Mouse (Mus musculus) intestine, postnatal 0 days (tissue): Measurements from ENCODE around the gene Ntf3. TPM values are rescaled to one million over a fixed set of nuclear protein-coding genes. Genes with fewer than 3 reads are reported as not detected.

Experiments used
- ATAC-seq: fragments of 200-750 bp; cut with Nextera tagmentation; 2 replicates; pipeline ENCODE4 v1.8.0; 2017; ENCODE audit warnings: mild to moderate bottlenecking, moderate TSS enrichment, moderate library complexity
- H3K27ac ChIP-seq: fragments of 300-500 bp; sonication (generic); 2 replicates; pipeline ENCODE4 v1.5.1; 2014; ENCODE audit warnings: mild to moderate bottlenecking, low read depth, low read length, moderate library complexity
- H3K27me3 ChIP-seq: fragments of 300-500 bp; sonication (generic); replicated peaks from 2 replicates; pipeline ENCODE4 v1.6.1; 2014; ENCODE audit warnings: low read length, mixed read lengths; ENCODE audit not compliant: control insufficient read depth, insufficient read depth
- H3K36me3 ChIP-seq: fragments of 300-500 bp; sonication (generic); 2 replicates; pipeline ENCODE4 v1.6.1; 2014; ENCODE audit warnings: mild to moderate bottlenecking, moderate library complexity; ENCODE audit not compliant: control insufficient read depth, insufficient read depth
- H3K4me1 ChIP-seq: fragments of 300-500 bp; sonication (generic); replicated peaks from 2 replicates; pipeline ENCODE4 v1.6.1; 2014; ENCODE audit warnings: antibody characterized with exemption, low read length, mixed read lengths; ENCODE audit not compliant: control insufficient read depth, insufficient read depth
- H3K4me2 ChIP-seq: fragments of 300-500 bp; sonication (generic); replicated peaks from 2 replicates; pipeline ENCODE4 v1.6.1; 2014; ENCODE audit warnings: low read depth, mild to moderate bottlenecking, moderate library complexity
- H3K4me3 ChIP-seq: fragments of 300-500 bp; sonication (generic); 2 replicates; pipeline ENCODE4 v1.5.1; 2014; ENCODE audit warnings: low read depth, low read length
- H3K9ac ChIP-seq: fragments of 300-500 bp; sonication (generic); 2 replicates; pipeline ENCODE4 v1.6.1; 2014; ENCODE audit warnings: mild to moderate bottlenecking, low read depth, low read length
- H3K9me3 ChIP-seq: fragments of 300-500 bp; sonication (generic); 2 replicates; pipeline ENCODE4 v1.6.1; 2016; ENCODE audit warnings: mixed run types; ENCODE audit not compliant: control insufficient read depth
- CTCF ChIP-seq: sonication (generic); IDR thresholded peaks from 2 replicates; pipeline ENCODE4 v1.5.1; 2016; ENCODE audit warnings: low read depth, mild to moderate bottlenecking, control low read depth, antibody characterized with exemption, moderate library complexity
- WGBS: fragments of 180-500 bp; shearing (Covaris S2); extraction: QIAGEN DNeasy Blood & Tissue Kit; methylation state at CpG from one replicate; pipeline ENCODE4 v1.1.7; 2014; 5-methylcytosine and 5-hydroxymethylcytosine counted together
- polyA plus RNA-seq: library from polyadenylated mRNA; unstranded; fragments of >200 nt; fragmentation: Nextera tagmentation; extraction: Ambion mirVana; gene quantifications from 2 replicates; pipeline ENCODE4 v1.2.1, GENCODE M21; 2015

The Ntf3 gene
- polyA plus RNA-seq, 1 experiment from 2014 or later = 8.1 TPM

GRCm38 (mm10) chr6:126165591-126166155 is 1.0 kb downstream of the Ntf3 start:
- Histone ChIP-seq H3K27ac (no peak overlapping the region), H3K27me3 (peaks cover 38% of the 10 kb centered on the region), H3K36me3 (no peaks in the 10 kb centered on the region), H3K4me1 (no peaks in the 10 kb centered on the region), H3K9ac (no peak overlapping the region), H3K4me3 (peak overlapping the region; percentile 40), H3K9me3 (no peaks in the 10 kb centered on the region), H3K4me2 (peak overlapping the region; percentile 62)
- ATAC-seq = no peak
- no peak for TF ChIP-seq CTCF
- 25% methylated on average over 17 of the region's 17 CpGs for WGBS

GRCm38 (mm10) chr6:126164781-126165180 is 1.9 kb downstream of the Ntf3 start:
- H3K9ac ChIP-seq = no peak overlapping the region
- no peak for ATAC-seq
- peak overlapping the region; percentile 62 for H3K4me2 ChIP-seq
- H3K36me3 ChIP-seq = no peaks in the 10 kb centered on the region
- no peaks in the 10 kb centered on the region for H3K9me3 ChIP-seq
- H3K4me1 ChIP-seq = no peaks in the 10 kb centered on the region
- WGBS = 1% methylated on average over 27 of the region's 27 CpGs
- peak overlapping the region; percentile 40 for H3K4me3 ChIP-seq
- no peak for TF ChIP-seq CTCF
- peaks cover 38% of the 10 kb centered on the region for H3K27me3 ChIP-seq
- H3K27ac ChIP-seq = no peak overlapping the region

GRCm38 (mm10) chr6:126163861-126164755 is 2.6 kb downstream of the Ntf3 start:
- Histone ChIP-seq H3K4me3 (peak overlapping the region; percentile 40), H3K9me3 (no peaks in the 10 kb centered on the region), H3K4me1 (no peaks in the 10 kb centered on the region), H3K36me3 (no peaks in the 10 kb centered on the region), H3K27ac (no peak overlapping the region; the same call in 1 of the 2 replicates), H3K27me3 (peaks cover 38% of the 10 kb centered on the region), H3K4me2 (peak overlapping the region; percentile 62), H3K9ac (peak overlapping the region; percentile 17; the same call in 1 of the 2 replicates)
- TF ChIP-seq CTCF = no peak
- no peak for ATAC-seq
- WGBS = 1% methylated on average over 41 of the region's 41 CpGs

GRCm38 (mm10) chr6:126163181-126163621 is 3.5 kb downstream of the Ntf3 start:
- peak; percentile 25 for TF ChIP-seq CTCF
- Histone ChIP-seq H3K4me1 (no peaks in the 10 kb centered on the region), H3K27me3 (peaks cover 38% of the 10 kb centered on the region), H3K9me3 (no peaks in the 10 kb centered on the region), H3K36me3 (no peaks in the 10 kb centered on the region), H3K4me3 (peak overlapping the region; percentile 40), H3K4me2 (peak overlapping the region; percentile 62), H3K9ac (0 out of 2 replicates have a peak overlapping the region, but pooled peaks have one; percentile 2), H3K27ac (no peak overlapping the region; the same call in 1 of the 2 replicates)
- under 1% methylated on average over 25 of the region's 25 CpGs for WGBS
- ATAC-seq = no peak

- Histone ChIP-seq H3K27me3 (peaks cover 38% of the 10 kb centered on the region), H3K27ac (no peak overlapping the region), H3K36me3 (no peaks in the 10 kb centered on the region), H3K9ac (no peak overlapping the region), H3K4me2 (peak overlapping the region; percentile 62), H3K9me3 (no peaks in the 10 kb centered on the region), H3K4me3 (peak overlapping the region; percentile 40; the same call in 1 of the 2 replicates), H3K4me1 (no peaks in the 10 kb centered on the region)
- TF ChIP-seq CTCF = no peak
- ATAC-seq = no peak
- WGBS = 5% methylated on average over 10 of the region's 10 CpGs
Measured at GRCm38 (mm10) chr6:126162351-126162758, 4.4 kb downstream of the Ntf3 start.
